Mouse (Mus musculus): ENCODE data around the gene Chrnd. TPM values are rescaled to one million over a fixed set of nuclear protein-coding genes. Genes with fewer than 3 reads are reported as not detected.

Chrnd gene
- polyA plus RNA-seq, 1 experiment from 2014 or later: not detected

DNA sequence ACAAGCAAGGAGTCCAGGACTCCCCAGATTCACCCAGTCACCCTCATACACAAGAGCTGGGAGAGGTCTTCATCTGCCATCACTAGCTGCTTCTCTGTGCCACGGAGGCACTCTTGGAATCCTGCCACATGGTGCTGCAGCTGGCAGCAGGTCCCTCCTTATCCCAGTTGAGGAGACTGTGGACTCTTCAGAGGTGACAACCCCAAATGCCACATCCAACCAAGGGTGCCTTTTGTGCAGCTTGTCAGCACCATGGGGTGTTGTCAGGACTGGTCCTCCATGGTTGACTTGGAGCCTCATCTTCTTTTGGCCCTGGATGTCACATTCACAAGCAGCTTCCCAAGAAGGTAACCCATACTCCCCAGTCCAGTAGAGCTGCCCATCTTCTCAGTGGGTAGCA is 11.4 kb downstream of the Chrnd start:
- Histone ChIP-seq H3K27ac (peak overlapping the region; percentile 35), H3K36me3 (ENCODE audit: inconsistent target) (no peaks in the 10 kb centered on the region)

DNA sequence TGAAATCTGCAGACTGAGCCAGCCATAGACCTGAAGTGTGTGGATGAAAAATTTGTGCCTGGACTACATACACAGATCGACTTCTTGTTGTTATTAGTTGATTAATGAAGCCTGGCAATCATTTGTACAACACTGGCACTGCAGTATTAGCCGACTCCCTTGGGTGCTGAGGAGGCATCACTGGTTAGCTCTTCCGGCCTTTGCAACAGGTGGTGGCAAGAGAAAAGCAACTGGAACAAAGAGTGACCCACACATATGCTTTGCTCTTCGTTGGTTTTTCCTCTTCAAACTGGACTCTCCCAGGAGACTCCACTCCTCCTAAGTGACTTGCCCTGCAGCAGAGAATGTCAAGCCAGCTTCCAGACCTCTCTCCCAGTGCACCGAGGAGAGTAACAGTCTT is 13.4 kb downstream of the Chrnd start:
- Histone ChIP-seq H3K4me3 (ENCODE audit: inconsistent target) (no peak overlapping the region), H3K27ac (no peak overlapping the region), H3K36me3 (ENCODE audit: inconsistent target) (no peaks in the 10 kb centered on the region), H3K79me2 (ENCODE audit: inconsistent target) (no peaks in the 10 kb centered on the region)
- WGBS (ENCODE audit: missing documents): 88% methylated on average over 4 of the region's 5 CpGs

More for the DNA sequence above, 11.4 kb downstream of the Chrnd start:
- Histone ChIP-seq H3K79me2 (ENCODE audit: inconsistent target) (no peaks in the 10 kb centered on the region), H3K4me3 (ENCODE audit: inconsistent target) (no peak overlapping the region)
- 58% methylated on average over 1 of the region's 1 CpGs for WGBS (ENCODE audit: missing documents)

DNA sequence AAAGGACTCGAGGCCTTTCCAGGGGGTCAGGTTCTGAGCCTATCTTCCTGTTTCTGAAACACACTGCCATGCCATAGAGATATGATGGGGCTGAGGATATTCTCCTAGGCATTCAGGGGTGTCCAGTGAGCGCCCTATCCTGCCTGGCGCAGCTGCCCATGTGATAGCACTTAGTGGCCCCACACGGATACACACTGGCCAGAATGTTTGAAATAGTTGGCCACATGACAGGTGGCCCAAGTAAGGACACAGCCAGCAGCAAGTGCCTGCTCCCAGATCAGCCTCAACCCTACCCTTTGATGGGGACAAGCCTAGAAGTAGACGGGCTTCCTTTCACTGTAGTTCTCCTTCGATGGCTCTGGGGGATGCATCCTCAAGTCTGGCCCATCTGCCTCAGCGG is 14.1 kb downstream of the Chrnd start, which contains the start of gene Chrng:
TSS of gene Chrng (plus strand) at position 193 of the 400 bp plus-strand sequence.
- Histone ChIP-seq H3K27ac (no peak within 1 kb of the TSS), H3K79me2 (ENCODE audit: inconsistent target) (no peaks in the 10 kb centered on the region), H3K36me3 (ENCODE audit: inconsistent target) (no peaks in the 10 kb centered on the region), H3K4me3 (ENCODE audit: inconsistent target) (no peak within 1 kb of the TSS)
- 95% methylated on average over 7 of the region's 7 CpGs for WGBS (ENCODE audit: missing documents)

DNA sequence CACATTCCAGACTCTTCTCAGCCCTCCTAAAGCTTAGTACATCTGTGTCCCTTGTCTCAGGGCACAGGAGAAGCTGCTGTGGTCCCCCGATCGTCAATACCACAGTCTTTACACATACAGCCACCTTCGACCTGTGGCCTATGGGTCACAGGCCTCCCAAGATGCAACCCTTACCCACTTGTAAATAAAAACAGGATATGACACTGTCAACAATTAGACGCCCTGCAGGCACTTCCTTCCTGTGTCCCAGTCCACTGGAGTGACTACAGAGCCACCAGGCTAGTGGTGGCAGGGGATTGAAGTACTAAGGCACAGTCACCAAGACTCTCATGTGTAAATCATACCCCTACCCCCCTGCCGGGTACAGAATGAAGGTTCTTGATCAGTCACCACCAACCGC is 14.6 kb downstream of the Chrnd start:
- Histone ChIP-seq H3K27ac (no peak overlapping the region), H3K36me3 (ENCODE audit: inconsistent target) (no peaks in the 10 kb centered on the region), H3K79me2 (ENCODE audit: inconsistent target) (no peaks in the 10 kb centered on the region), H3K4me3 (ENCODE audit: inconsistent target) (no peak overlapping the region)
- 69% methylated on average over 6 of the region's 6 CpGs for WGBS (ENCODE audit: missing documents)

DNA sequence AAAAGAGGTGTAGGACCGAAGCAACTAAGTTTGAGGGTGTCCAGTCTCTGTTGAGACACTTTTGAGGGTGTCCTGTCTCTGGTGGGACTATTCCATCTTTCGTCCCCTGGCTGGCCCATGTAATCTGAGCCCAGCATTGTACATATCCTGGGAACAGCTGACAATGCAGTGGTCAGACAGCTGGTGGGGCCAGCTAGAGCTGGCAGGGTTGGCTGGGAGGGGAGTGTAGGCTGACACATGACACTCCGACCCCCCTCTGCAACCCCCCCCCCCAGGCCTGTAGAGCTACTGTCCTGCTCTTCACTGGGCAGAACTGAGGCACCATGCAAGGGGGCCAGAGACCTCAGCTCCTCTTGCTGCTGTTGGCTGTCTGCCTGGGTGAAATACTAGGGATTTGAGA is 15.1 kb downstream of the Chrnd start:
- H3K36me3 ChIP-seq (ENCODE audit: inconsistent target): no peaks in the 10 kb centered on the region
- H3K27ac ChIP-seq: no peak overlapping the region
- H3K79me2 ChIP-seq (ENCODE audit: inconsistent target): no peaks in the 10 kb centered on the region
- 74% methylated on average over 3 of the region's 3 CpGs for WGBS (ENCODE audit: missing documents)
- H3K4me3 ChIP-seq (ENCODE audit: inconsistent target): no peak overlapping the region

DNA sequence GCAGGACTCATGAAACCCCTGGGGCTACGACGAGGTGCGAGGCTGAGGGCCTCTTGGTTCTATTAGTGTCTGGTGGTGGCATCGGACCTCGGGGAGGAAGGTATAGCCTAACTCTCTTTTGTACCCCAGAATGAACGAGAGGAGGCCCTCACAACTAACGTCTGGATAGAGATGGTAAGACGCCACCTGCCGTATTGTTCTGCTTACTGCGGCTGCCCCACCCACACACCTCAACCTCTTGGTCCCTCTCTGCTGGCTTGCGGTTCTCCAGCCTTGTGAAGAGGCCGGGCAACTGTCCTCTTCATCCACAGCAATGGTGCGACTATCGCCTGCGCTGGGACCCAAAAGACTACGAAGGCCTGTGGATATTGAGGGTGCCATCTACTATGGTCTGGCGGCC is 15.9 kb downstream of the Chrnd start:
- no peaks in the 10 kb centered on the region for H3K79me2 ChIP-seq (ENCODE audit: inconsistent target)
- no peak overlapping the region for H3K27ac ChIP-seq
- WGBS (ENCODE audit: missing documents): 21% methylated on average over 17 of the region's 17 CpGs
- H3K36me3 ChIP-seq (ENCODE audit: inconsistent target): no peaks in the 10 kb centered on the region
- H3K4me3 ChIP-seq (ENCODE audit: inconsistent target): no peak overlapping the region

DNA sequence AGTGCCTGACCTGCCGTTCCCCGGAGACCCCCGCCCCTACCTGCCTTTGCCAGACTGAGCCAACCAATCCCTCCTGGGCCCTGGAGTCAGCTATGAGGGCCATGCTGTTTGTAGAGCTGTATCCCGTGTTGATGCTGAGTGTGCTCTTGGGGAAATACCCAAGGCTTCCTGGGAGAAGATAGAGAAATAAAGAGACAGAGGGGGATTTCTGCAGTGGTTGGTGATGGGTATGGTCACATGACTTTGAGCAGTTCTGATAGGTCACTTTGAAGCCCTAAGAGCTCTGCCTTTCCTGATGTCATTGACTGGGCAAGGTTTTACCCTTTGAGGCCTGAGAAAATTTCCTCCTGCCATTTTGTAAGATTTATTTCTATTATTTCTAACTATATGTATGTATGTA is 21.0 kb downstream of the Chrnd start:
- no peak overlapping the region for H3K4me3 ChIP-seq (ENCODE audit: inconsistent target)

DNA sequence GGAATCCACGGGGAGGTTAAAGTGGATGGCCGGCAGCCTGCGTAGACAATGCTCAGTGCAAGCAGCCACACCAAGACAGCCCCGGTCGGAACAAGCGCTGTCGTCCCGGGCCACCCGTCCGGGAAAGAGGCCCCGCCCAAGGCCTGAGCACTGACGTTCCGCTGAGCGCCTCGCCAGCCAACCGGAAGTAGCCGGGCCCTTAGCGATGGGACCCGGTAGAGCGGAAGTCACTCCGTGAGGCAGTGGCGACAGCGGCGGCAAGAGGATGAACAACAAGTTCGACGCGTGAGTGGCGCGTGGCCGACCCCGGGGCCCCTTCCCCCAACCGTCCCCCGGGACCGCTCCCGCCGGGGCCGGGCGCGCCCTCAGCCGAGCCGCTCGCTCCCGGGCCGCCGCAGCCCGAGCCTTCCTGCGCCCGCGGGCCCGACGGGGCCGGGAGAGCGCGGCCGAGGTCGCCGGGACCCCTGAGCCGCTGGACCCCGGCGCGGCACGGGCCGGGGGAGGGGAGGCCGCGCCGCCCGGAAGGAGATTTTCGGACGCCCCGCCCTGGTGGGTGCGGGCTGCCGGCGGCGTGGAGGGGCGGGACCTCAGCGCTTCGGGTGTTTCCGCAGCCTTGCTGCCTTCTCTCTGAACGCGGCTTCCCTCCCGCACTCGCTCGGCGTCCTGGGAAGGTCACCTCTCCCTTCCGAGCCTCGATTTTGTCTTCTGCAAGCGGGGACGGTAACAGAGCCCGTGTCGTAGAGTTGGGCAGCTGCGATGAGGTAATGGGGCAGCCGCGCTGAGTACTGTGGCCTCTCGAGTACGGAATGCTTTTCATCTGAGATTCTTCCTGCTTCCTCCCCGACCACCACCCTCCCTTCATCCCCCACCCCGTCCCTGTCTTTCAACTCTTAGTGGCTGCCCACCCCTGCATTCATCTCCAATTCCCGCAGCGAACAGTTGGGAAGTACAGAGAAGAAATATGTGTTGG is 23.6 kb downstream of the Chrnd start, which contains the start of gene Eif4e2:
TSS of gene Eif4e2 (plus strand) at position 180 of the 970 bp plus-strand sequence.
- Histone ChIP-seq H3K27ac (peak within 1 kb of the TSS; percentile 61), H3K79me2 (ENCODE audit: inconsistent target) (peaks cover 49% of the 10 kb centered on the region), H3K36me3 (ENCODE audit: inconsistent target) (no peaks in the 10 kb centered on the region), H3K4me3 (ENCODE audit: inconsistent target) (peak within 1 kb of the TSS; percentile 89)
- under 1% methylated on average over 93 of the region's 99 CpGs for WGBS (ENCODE audit: missing documents)

More for the DNA sequence above, 21.0 kb downstream of the Chrnd start:
- H3K36me3 ChIP-seq (ENCODE audit: inconsistent target): no peaks in the 10 kb centered on the region
- peaks cover 23% of the 10 kb centered on the region for H3K79me2 ChIP-seq (ENCODE audit: inconsistent target)
- 84% methylated on average over 4 of the region's 4 CpGs for WGBS (ENCODE audit: missing documents)
- H3K27ac ChIP-seq: no peak overlapping the region

DNA sequence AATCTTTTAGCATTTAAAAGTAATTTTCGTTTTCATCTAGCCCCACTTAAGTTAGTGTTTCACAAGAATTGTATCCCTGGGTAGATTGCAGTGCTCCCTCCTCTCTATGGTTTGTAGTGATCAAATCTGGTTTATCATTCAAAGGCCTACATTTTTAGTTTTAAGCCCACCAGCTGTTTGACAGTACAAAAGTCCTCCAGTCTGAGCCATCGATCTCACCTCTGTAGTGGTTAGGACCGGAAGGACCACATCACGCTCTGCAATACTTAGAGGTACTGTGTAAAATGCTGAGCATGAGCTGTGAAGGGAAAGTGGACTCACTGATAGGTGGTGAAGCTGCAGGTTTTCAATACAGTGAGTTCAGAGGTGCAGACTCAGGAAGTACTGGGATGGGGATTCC is 24.3 kb downstream of the Chrnd start:
- peak overlapping the region; percentile 89 for H3K4me3 ChIP-seq (ENCODE audit: inconsistent target)
- 6% methylated on average over 4 of the region's 4 CpGs for WGBS (ENCODE audit: missing documents)
- H3K36me3 ChIP-seq (ENCODE audit: inconsistent target): peaks cover under 1% of the 10 kb centered on the region; the same call in 1 of the 2 replicates
- H3K79me2 ChIP-seq (ENCODE audit: inconsistent target): peaks cover 56% of the 10 kb centered on the region
- peak overlapping the region; percentile 61 for H3K27ac ChIP-seq

DNA sequence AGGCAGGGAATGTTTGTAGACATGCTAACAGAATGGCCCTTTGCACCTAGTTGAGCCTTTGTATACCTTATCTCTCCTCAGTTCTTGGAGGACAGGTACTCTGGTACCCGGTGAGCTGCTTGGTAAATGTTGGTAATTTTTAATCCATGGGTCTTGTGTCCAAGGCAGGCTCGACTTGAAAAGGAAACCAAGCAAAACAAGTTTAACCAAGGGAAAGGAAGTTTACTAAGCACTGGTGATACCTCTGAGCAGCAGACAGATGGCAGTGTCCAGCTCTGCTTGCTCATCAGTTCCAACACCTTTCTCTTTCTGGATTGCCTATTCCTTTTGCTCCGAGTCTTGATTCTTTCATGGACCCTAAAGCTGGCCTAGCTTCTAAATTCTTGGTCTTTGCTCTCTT is 27.5 kb downstream of the Chrnd start:
- WGBS (ENCODE audit: missing documents): 49% methylated on average over 3 of the region's 3 CpGs
- Histone ChIP-seq H3K79me2 (ENCODE audit: inconsistent target) (peaks cover 70% of the 10 kb centered on the region), H3K36me3 (ENCODE audit: inconsistent target) (peaks cover 33% of the 10 kb centered on the region), H3K27ac (no peak overlapping the region), H3K4me3 (ENCODE audit: inconsistent target) (no peak overlapping the region)

DNA sequence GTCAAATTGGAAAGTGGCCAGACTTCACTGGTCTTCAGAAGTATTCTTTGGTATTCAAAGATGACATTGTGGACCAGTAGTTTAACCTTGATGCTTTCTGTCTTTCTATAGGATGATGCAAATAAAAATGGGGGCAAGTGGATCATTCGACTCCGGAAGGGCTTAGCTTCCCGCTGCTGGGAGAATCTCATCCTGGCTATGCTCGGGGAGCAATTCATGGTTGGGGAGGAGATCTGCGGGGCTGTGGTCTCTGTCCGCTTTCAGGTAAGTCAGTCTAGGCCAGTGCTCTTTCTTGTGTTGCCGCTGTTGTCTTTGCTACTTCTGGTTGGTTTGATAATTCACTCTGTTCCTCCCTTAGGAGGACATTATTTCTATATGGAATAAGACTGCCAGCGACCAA is 35.3 kb downstream of the Chrnd start:
- WGBS (ENCODE audit: missing documents): 97% methylated on average over 8 of the region's 8 CpGs

DNA sequence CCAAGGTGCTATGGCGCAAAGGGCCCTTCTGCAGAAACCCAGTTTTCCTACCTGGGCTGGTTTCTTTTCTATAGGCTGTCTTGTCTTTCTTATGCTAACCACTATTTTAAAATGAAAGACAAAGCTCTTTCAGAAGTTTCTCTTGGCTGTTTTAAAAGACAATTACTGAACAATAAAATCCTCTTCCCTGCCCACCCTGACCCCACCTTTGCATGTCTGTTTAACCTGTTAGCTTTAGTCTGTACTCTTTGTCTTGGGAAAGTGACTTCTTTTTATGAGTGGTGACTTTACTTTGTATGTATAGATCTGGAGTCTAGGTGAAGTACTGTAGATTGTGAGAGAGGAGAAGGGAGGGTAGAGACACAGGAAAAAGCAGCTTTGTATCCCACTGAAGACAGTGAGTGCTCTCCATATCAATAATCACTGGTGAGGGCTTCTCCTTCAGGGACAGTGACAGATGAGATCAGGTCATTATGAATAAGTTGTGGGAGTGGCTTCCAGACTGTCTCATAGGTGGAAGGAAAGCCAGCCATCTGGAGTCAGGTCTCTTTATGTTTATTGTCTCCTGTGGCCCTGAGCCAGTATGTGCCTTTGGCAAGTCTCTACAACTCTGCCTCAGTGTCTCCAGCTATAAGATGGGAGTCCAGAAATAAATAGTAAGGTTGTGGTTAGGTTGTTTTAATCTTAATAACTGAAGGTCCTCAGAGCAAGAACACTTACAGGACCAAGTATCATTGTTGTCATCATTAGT is 36.2 kb downstream of the Chrnd start:
- Histone ChIP-seq H3K36me3 (ENCODE audit: inconsistent target) (peaks cover 84% of the 10 kb centered on the region), H3K4me3 (ENCODE audit: inconsistent target) (no peak overlapping the region), H3K27ac (no peak overlapping the region), H3K79me2 (ENCODE audit: inconsistent target) (no peaks in the 10 kb centered on the region; the same call in 1 of the 2 replicates)
- 100% methylated on average over 1 of the region's 1 CpGs for WGBS (ENCODE audit: missing documents)

More for the DNA sequence above, 35.3 kb downstream of the Chrnd start:
- peaks cover 4% of the 10 kb centered on the region; the same call in 1 of the 2 replicates for H3K79me2 ChIP-seq (ENCODE audit: inconsistent target)
- no peak overlapping the region for H3K27ac ChIP-seq
- peaks cover 84% of the 10 kb centered on the region for H3K36me3 ChIP-seq (ENCODE audit: inconsistent target)
- no peak overlapping the region for H3K4me3 ChIP-seq (ENCODE audit: inconsistent target)

DNA sequence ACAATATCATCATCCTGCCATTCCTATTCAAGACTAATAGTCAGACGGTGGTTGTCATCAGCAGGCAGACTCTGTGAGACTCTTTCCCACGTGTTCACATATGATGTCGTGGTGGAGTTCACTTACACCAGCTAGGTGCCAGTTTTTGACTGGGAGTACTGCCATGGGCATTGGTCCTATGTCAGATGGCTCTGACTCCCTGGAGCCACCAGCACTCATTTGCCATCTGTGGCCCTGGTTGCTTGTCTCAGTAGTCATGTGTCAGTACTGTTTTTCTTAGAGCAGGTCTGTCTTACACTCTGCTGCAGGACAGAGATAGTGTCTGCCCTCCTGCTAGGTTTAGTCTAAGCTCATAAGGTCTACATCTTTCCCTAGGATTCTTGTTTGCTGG is 36.7 kb downstream of the Chrnd start:
- Histone ChIP-seq H3K79me2 (ENCODE audit: inconsistent target) (no peaks in the 10 kb centered on the region; the same call in 1 of the 2 replicates), H3K36me3 (ENCODE audit: inconsistent target) (peaks cover 84% of the 10 kb centered on the region), H3K4me3 (ENCODE audit: inconsistent target) (no peak overlapping the region), H3K27ac (no peak overlapping the region)
- WGBS (ENCODE audit: missing documents): 91% methylated on average over 3 of the region's 3 CpGs

DNA sequence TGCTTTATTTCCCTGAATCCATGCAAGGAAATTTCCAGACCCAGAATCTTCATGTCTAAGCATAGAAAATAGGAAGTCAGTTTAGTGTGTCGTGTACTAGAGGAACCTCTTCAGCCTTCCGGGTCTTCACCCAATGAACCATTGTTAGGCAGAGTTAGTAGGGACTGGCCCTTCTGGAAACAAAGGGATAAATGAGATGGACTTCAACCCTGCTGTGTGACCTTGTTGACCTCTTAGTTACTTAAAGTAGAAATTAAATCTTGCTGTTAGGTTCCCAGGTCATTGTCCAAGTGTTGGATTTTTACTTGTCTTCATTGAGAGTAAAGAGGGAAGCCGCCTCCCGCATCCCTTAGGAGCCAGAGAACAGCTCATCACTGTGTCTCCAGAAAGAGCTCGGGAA is 40.2 kb downstream of the Chrnd start:
- WGBS (ENCODE audit: missing documents): 90% methylated on average over 5 of the region's 5 CpGs
- Histone ChIP-seq H3K79me2 (ENCODE audit: inconsistent target) (no peaks in the 10 kb centered on the region), H3K36me3 (ENCODE audit: inconsistent target) (peaks cover 70% of the 10 kb centered on the region), H3K4me3 (ENCODE audit: inconsistent target) (no peak overlapping the region), H3K27ac (no peak overlapping the region)

DNA sequence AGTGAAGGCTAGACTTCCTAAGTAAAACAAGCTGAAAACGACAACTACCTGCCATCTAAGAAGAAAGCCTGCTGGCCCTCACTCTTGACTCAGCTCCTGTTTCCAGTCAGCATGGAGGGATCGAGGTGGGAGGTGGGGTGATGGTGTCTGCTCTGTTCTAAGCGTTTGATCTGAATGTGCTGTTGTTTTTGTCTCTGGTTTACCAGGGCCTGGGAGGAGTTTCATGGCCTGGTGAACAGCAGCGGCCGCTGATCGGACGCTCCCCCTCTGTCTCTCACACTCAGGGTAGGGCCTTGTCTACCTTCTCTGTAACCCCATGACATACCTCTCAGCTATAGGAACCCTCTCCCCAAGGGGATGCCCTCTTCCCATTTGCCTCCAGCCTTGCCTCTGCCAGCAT is 41.8 kb downstream of the Chrnd start:
- no peak overlapping the region for H3K27ac ChIP-seq
- WGBS (ENCODE audit: missing documents): 98% methylated on average over 7 of the region's 7 CpGs
- no peak overlapping the region for H3K4me3 ChIP-seq (ENCODE audit: inconsistent target)
- peaks cover 68% of the 10 kb centered on the region for H3K36me3 ChIP-seq (ENCODE audit: inconsistent target)
- no peaks in the 10 kb centered on the region for H3K79me2 ChIP-seq (ENCODE audit: inconsistent target)

Measured in macrophage (primary cell).